Mouse (Mus musculus): Measurements from ENCODE around the gene Nr2e1.

The Nr2e1 gene

GRCm38 (mm10) chr10:42583157-42583872 is at the start of gene Nr2e1, which contains the start of gene Ostm1:
Gene Nr2e1, minus strand, starts transcription at chr10:42583632.
Gene Ostm1, plus strand, starts transcription at chr10:42583822.
- peak; percentile 73 for DNase-seq

- peak; percentile 61 for DNase-seq
These were observed 49.3 kb upstream of the Nr2e1 start for GRCm38 (mm10) chr10:42632453-42633360.

DNA sequence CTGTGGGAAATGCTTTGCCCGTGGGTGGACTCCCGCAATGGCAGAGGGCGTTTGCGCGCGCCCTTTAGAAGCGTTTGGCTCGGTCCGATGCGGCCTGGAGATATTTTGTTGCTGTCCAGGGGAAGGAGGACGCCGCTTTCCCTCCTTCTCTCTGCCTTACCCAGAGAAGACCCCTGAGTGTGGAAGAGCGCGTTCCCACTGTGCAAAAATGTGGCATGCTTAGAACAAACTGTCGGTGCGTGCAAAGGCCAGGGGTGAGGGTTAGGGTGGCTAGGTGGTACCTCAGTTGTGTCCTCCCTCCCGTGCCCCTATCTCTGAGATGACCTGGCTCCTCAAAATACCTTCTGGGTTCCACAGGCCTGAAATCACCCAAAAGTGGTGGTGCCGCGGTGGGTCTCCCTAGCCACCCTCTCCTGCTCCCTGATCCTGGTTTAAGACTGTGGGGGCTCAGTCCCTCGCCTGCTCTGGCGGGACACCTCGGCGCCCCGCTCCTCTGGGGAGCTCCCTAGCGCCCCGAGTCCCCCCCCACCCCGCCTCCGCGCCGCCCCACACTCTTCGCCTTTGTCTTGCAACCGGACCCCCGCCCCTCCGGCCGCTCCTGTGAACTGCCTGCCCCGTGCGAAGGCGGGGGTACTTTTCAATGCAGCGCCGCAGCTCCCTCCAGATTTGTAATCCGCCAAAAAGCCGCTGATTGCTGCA is 48.5 kb upstream of the Nr2e1 start:
- DNase-seq: peak; percentile 45

- DNase-seq: peak; percentile 78
These were observed 47.3 kb upstream of the Nr2e1 start for GRCm38 (mm10) chr10:42630596-42631355.

DNA sequence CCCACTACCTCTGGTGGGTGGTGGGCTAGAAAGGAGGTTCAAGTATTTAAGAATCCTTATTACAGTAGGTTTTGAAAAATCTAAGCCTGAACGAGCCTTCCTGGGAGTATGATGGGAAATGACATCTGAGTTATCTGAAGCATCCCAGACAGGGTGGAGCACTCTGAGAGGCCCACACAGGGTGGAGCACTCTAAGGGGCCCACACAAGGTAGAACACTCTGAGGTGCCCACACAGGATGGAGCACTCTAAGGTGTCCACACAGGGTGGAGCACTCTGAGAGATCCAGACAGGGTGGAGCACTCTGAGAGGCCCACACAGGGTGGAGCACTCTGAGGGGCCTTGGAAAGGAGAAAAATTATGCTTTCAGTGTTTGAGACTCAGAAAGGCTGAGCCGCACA is 42.5 kb upstream of the Nr2e1 start:
- DNase-seq: no peak

DNA sequence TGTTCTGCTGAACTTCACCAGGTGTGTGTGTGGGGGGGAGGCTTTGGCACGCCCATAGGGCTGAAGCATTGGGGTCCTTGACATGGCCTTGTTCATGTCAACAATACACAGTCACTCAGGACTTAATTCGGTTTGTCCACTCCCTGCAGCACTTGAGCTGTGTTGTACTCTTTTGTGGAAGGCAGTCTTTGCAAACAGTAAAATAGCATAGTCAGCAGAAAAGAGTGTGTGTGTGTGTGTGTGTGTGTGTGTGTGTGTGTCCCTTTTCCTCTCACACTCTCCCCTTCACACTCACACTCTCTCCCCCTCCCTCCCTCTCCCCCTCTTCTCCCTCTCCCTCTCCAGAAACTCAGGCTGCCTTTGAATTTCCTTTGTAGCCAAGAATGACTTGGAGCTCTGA is 34.9 kb upstream of the Nr2e1 start:
- DNase-seq: no peak

DNA sequence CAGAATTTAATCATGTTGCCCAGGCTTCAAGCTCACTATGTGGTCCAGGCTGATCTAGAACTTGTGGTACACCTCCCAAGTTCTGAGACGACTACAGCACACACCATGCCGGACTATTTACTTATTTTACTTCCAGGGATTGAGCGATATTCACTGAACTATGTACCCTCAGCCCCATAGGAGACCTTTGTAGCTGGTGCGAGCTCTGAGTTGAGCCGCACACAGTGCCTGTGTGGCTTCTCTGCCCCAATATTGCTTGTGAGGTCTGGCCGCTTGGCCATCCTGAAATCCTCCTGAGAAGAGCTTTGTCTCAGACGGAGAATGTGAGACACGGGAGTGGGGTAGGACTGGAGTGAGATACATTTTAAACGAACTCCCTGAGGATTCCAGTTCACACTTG is 31.3 kb upstream of the Nr2e1 start:
- DNase-seq: peak; percentile 18

GRCm38 (mm10) chr10:42613639-42614381 is 30.4 kb upstream of the Nr2e1 start:
- DNase-seq: peak; percentile 88

- DNase-seq: peak; percentile 24
These were observed 29.6 kb upstream of the Nr2e1 start for GRCm38 (mm10) chr10:42613075-42613474.

DNA sequence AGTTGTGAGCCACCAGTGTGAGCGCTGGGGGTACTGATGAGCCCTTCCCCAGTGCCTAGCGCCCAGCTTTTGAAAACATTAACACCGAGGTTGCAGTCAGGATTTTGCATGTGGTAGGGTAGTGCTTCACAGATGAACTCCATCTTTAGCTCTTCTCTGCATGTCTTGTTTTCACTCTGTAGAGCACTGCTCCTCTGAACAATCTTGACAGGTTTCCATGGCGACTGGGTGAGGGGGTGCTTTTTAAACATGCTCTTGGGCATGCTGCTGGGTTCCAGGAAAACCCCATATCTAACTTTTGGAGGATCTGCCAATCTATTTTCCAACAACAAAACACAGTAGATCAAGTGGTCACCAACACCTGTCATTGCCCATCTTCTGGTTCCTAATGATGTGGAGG is 23.3 kb upstream of the Nr2e1 start:
- DNase-seq: no peak

DNA sequence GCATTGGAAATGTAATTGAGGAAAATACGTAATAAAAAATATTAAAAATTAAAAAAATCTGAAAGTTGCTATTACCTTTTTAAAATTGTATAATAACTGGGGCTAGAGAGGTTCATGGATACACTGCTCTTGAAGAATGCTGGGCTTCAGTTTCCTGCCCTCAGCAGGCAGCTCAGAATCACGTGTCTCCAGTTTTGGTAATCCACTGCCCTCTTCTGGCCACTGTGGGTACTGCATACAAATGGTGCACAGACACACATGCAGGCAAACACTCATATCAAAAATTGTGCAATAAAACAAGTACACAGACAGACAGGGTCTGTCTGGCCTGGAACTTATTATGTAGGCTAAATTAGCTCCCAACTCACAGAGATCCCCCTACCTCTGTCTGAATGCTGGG is 21.4 kb upstream of the Nr2e1 start:
- no peak for DNase-seq

DNA sequence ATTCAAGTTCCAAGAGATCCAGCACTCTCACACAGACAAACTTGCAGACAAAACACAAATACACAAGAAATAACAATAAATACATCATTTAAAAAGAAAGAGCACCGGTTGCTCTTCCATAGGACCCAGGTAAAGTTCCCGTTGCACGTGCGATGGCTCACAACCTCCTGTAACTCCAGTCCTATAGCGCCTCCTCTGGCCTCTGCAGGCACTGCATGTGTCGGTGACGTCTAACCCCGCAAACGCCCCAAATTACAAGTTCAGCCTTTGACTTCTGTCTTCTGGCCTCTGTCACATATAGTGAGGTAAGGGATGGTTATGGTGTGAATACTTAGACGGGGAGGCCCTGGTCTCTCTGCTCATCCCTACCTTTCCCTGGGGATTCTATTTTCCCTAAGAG is 18.1 kb upstream of the Nr2e1 start:
- DNase-seq: no peak

- DNase-seq: no peak
These were observed 15.2 kb upstream of the Nr2e1 start for GRCm38 (mm10) chr10:42598615-42599014.

DNA sequence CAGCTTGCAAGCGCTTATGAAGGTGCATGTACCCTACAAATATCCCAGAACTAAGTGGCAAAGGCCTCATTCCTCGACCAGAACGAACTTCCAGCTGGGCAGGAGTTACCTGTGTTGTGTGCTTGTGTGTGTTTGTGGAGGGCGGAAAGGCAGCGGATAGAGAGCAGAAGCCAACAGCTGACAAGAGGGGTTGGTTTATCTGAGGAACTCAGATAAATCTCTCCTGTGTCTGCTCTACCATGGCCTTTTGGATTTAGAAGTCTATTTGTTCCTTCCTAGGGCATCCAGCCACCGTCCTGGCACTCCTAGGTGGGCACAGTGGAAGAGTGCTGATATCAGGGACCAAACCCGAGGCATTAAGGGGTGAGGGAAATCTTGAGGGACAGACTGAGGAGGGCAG is 9.8 kb upstream of the Nr2e1 start:
- no peak for DNase-seq

DNA sequence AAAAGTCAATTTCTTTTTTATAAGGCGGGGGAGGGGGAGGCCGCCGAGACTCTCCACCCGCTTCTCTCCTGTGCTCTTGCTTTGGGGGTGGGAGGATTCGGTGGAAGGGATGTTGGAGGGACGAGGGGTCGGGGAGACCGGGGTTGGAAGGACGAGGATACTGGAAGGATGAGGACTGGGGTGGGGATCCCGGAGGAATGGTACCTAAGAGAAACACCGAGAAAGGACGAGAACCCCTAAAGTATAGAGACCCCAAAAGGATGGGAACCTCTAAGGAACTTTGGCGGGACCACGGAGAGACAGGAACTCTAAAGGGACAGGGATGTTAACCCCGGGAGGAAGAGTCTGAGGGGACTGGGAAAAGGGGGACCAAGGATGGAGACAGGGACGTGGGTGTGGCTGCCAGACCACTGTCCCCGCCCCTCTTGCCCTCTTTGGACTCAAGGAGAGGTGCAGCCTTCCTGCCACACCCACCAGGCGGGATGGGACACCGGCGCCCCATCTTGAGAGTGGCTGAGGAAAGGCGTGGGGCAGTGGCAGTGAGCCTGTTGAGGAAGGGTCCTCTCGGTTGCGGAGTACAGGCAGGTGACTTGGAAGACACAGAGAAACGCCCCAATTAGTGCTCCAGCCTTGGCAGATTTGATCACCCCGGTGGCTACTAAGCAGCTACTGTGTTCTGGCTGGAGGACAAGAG is 8.7 kb upstream of the Nr2e1 start:
- no peak for DNase-seq

DNA sequence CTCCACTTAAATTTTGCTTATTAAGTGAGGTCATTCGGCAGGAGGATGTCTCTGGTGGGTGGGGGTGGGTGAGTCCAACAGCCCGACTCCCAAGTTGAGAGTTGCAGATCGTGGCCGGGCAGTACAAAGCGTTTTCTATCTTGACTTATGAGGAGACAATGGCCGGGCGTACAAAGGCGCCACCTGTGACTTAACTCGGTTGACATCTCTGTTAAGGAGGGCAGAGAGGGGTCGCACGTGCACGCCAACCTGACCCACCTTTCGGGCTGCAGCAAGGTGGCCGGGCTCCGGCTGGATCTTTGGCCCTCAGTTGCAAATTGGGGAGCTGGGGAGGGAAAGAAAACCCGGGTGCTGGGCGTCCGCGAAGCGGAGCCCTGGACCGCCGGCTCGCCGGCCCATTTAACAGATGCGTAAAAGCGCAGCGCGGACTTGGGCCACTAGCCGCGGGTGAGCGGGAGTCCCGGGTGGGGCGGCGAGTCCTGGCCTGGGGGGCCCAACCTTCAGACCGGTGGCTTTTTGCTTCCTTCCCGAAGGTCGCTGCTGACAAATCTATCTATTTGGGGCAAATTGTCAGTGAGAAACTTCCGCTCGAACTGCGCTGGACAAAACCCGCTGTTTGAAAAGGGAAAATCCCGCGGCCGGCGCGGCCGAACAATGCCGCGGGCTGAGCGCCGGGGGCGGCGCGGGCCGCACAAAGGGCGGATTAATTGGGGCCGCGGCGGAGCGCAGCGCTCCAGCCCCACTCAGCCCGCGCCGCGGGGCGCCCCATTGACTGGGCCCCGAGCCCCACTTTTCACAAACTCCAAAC is 8.0 kb upstream of the Nr2e1 start:
- DNase-seq: peak; percentile 83

GRCm38 (mm10) chr10:42590261-42591184 is 7.1 kb upstream of the Nr2e1 start:
- no peak for DNase-seq

DNA sequence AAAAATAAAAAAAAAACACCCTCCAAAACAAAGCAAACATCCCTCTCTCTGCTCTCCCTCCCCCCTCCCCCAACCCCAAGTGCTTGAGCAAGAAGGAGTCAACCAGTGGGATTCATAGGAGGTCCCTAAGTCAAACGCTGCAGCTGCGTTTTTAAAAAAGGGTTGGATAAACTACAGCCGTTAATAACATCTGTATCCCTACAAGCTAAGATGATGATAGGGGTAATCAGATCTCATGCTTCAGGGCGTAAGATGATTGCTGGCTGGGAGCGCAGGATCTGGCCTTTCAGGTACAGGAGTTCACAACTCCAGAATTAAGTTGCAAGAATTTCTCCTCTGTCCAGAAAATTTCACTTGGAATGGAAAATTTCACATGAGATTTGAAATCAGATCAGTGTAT is 6.1 kb upstream of the Nr2e1 start:
- no peak for DNase-seq
